Mouse (Mus musculus) brain, adult 10 weeks (tissue): ENCODE results near the gene Rfx6. TPM values are rescaled to one million over a fixed set of nuclear protein-coding genes. Genes with fewer than 3 reads are reported as not detected.

Source experiments
- polyA plus RNA-seq: library from polyadenylated mRNA; stranded (reverse); fragments of 350-450 nt; fragmentation: Illumina TruSeq; extraction: RNeasy Lipid Tissue Mini Kit (QIAGEN cat#74804); gene quantifications from one replicate; pipeline ENCODE4 v1.2.3, GENCODE M21; 2015; ENCODE audit warnings: low read depth, low replicate concordance

The Rfx6 gene
- polyA plus RNA-seq, result not detected

GRCm38 (mm10) chr10:51677548-51678250 lies at the start of gene Rfx6:
TSS of gene Rfx6 (plus strand) at chr10:51677756.

GRCm38 (mm10) chr10:51631411-51632136 lies 46.0 kb upstream of the Rfx6 start, which contains the start of gene Gprc6a:
TSS of gene Gprc6a (minus strand) at chr10:51631461.

Other genes with a start within 250 kb of the Rfx6 start
- gene Gm49339, start 197.1 kb upstream of the Rfx6 start, polyA plus RNA-seq, result not detected
- 0.21 TPM for gene Lilr4b, start 197.1 kb upstream of the Rfx6 start, polyA plus RNA-seq
- gene Lilrb4a, start 186.8 kb upstream of the Rfx6 start, polyA plus RNA-seq, result 0.52 TPM
- not detected for gene Fam162b, start 87.2 kb upstream of the Rfx6 start, polyA plus RNA-seq
- not detected for gene Gprc6a, start 46.3 kb upstream of the Rfx6 start, polyA plus RNA-seq